Mouse (Mus musculus) erythroblast, embryonic 14.5 days (primary cell): ENCODE measurements around the gene Emx1.

Experiments
- GATA1 ChIP-seq: IDR thresholded peaks from 2 replicates; pipeline ENCODE4 v1.6.1; 2012; ENCODE audit warnings: low read length, inconsistent platforms, mixed read lengths
- TAL1 ChIP-seq: IDR thresholded peaks from 3 replicates; pipeline ENCODE4 v1.6.1; 2012; ENCODE audit warnings: low read length, inconsistent platforms, mixed read lengths

DNA sequence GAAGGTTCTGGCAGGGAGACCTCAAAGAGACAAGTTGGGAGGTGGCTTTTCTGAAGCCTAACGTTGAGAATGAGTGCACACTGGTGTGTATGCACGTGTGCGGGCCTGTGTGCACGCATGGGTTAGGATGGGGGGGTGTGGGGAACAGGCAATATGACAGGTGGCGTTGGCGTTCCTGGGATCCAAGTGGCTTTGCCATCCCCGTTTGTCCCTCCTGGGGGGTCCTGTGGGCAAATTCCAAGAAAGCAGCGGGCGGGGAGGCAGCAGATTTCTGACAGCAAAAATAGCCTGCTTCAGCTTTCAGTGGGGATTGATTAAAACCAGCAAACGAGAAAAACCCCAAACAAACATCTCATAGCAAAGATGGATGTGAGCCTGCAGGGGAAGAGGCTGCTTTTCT, 35.3 kb downstream of the Emx1 start:
- no peak for TF ChIP-seq TAL1
- TF ChIP-seq GATA1: no peak
